Mouse (Mus musculus) neural tube, embryonic 12.5 days (tissue): ENCODE data around the gene Gpc2. TPM values are rescaled to one million over a fixed set of nuclear protein-coding genes. Genes with fewer than 3 reads are reported as not detected.
A peak's percentile ranks its signal among the peaks of the same experiment; 100 is the strongest.

Experiments used
- ATAC-seq: fragments of 200-750 bp; cut with Nextera tagmentation; 2 replicates; pipeline ENCODE4 v1.8.0; 2017; ENCODE audit warnings: low read depth, mild to moderate bottlenecking, moderate TSS enrichment, moderate library complexity; ENCODE audit not compliant: low FRiP score
- H3K27ac ChIP-seq: fragments of 300-500 bp; sonication (generic); 2 replicates; pipeline ENCODE4 v1.5.1; 2016
- H3K27me3 ChIP-seq: fragments of 300-500 bp; sonication (generic); replicated peaks from 2 replicates; pipeline ENCODE4 v1.6.1; 2016; ENCODE audit warnings: mild to moderate bottlenecking
- H3K36me3 ChIP-seq: fragments of 300-500 bp; sonication (generic); 2 replicates; pipeline ENCODE4 v1.6.1; 2016; ENCODE audit warnings: mild to moderate bottlenecking
- H3K4me1 ChIP-seq: fragments of 300-500 bp; sonication (generic); 2 replicates; pipeline ENCODE4 v1.6.1; 2016
- H3K4me2 ChIP-seq: fragments of 300-500 bp; sonication (generic); replicated peaks from 2 replicates; pipeline ENCODE4 v1.6.1; 2016; ENCODE audit warnings: mild to moderate bottlenecking
- H3K4me3 ChIP-seq: fragments of 300-500 bp; sonication (generic); 2 replicates; pipeline ENCODE4 v1.5.1; 2016
- H3K9ac ChIP-seq: fragments of 300-500 bp; sonication (generic); 2 replicates; pipeline ENCODE4 v1.6.1; 2016; ENCODE audit warnings: mild to moderate bottlenecking
- H3K9me3 ChIP-seq: fragments of 300-500 bp; sonication (generic); 2 replicates; pipeline ENCODE4 v1.6.1; 2016; ENCODE audit warnings: mild to moderate bottlenecking
- WGBS: fragments of 180-500 bp; shearing (Covaris S2); methylation state at CpG from one replicate; pipeline ENCODE4 v1.1.7; 2016; 5-methylcytosine and 5-hydroxymethylcytosine counted together
- polyA plus RNA-seq: library from polyadenylated mRNA; unstranded; fragments of >200 nt; fragmentation: Nextera tagmentation; extraction: Ambion mirVana; gene quantifications from 2 replicates; pipeline ENCODE4 v1.2.1, GENCODE M21; 2016

The Gpc2 gene
- polyA plus RNA-seq: 175 and 179 TPM in 2 replicates

GRCm38 (mm10) chr5:138279585-138280424 lies at the start of gene Gpc2, which contains the start of the genes Gm43720 and Stag3:
Gene Gpc2, minus strand, starts transcription at chr5:138280005.
Gene Gm43720, minus strand, starts transcription at chr5:138279958.
Gene Stag3, plus strand, starts transcription at chr5:138280240.
- under 1% methylated on average over 56 of the region's 56 CpGs for WGBS
- Histone ChIP-seq H3K36me3 (peaks cover 29% of the 10 kb centered on the region), H3K9me3 (peaks cover 3% of the 10 kb centered on the region; the same call in 1 of the 2 replicates), H3K9ac (peak within 1 kb of the TSS; percentile 93), H3K27me3 (no peaks in the 10 kb centered on the region), H3K4me3 (peak within 1 kb of the TSS; percentile 77), H3K4me1 (peaks cover 44% of the 10 kb centered on the region), H3K4me2 (peak within 1 kb of the TSS; percentile 89), H3K27ac (peak within 1 kb of the TSS; percentile 33; the same call in 1 of the 2 replicates)
- ATAC-seq: peak; percentile 97

GRCm38 (mm10) chr5:138312795-138313194 lies 33.0 kb upstream of the Gpc2 start:
- WGBS: 93% methylated on average over 3 of the region's 3 CpGs
- no peak overlapping the region for H3K4me3 ChIP-seq
- H3K27me3 ChIP-seq: no peaks in the 10 kb centered on the region
- no peak overlapping the region for H3K4me2 ChIP-seq
- H3K4me1 ChIP-seq: no peaks in the 10 kb centered on the region
- H3K36me3 ChIP-seq: no peaks in the 10 kb centered on the region
- H3K27ac ChIP-seq: no peak overlapping the region
- H3K9ac ChIP-seq: no peak overlapping the region
- no peak for ATAC-seq
- no peaks in the 10 kb centered on the region for H3K9me3 ChIP-seq

GRCm38 (mm10) chr5:138299613-138300012 lies 19.8 kb upstream of the Gpc2 start:
- ATAC-seq: no peak
- H3K4me1 ChIP-seq: no peaks in the 10 kb centered on the region
- H3K27ac ChIP-seq: no peak overlapping the region
- no peak overlapping the region for H3K4me3 ChIP-seq
- H3K9me3 ChIP-seq: no peaks in the 10 kb centered on the region
- no peaks in the 10 kb centered on the region for H3K27me3 ChIP-seq
- WGBS: 72% methylated on average over 2 of the region's 2 CpGs
- H3K9ac ChIP-seq: no peak overlapping the region
- H3K36me3 ChIP-seq: no peaks in the 10 kb centered on the region
- H3K4me2 ChIP-seq: no peak overlapping the region

- Histone ChIP-seq H3K9me3 (no peaks in the 10 kb centered on the region), H3K4me1 (no peaks in the 10 kb centered on the region), H3K9ac (no peak overlapping the region), H3K27me3 (no peaks in the 10 kb centered on the region), H3K4me2 (no peak overlapping the region), H3K4me3 (no peak overlapping the region), H3K27ac (no peak overlapping the region), H3K36me3 (no peaks in the 10 kb centered on the region)
- ATAC-seq: no peak
Observed at GRCm38 (mm10) chr5:138294158-138294557, 14.4 kb upstream of the Gpc2 start.

GRCm38 (mm10) chr5:138291638-138292037 lies 11.8 kb upstream of the Gpc2 start:
- no peak for ATAC-seq
- H3K9ac ChIP-seq: no peak overlapping the region
- H3K36me3 ChIP-seq: no peaks in the 10 kb centered on the region
- H3K27me3 ChIP-seq: no peaks in the 10 kb centered on the region
- no peak overlapping the region for H3K4me3 ChIP-seq
- no peaks in the 10 kb centered on the region for H3K9me3 ChIP-seq
- no peaks in the 10 kb centered on the region for H3K4me1 ChIP-seq
- no peak overlapping the region for H3K4me2 ChIP-seq
- 86% methylated on average over 1 of the region's 1 CpGs for WGBS
- no peak overlapping the region for H3K27ac ChIP-seq

- Histone ChIP-seq H3K36me3 (no peaks in the 10 kb centered on the region), H3K4me3 (no peak overlapping the region), H3K4me1 (no peaks in the 10 kb centered on the region), H3K9ac (no peak overlapping the region), H3K4me2 (no peak overlapping the region), H3K27ac (no peak overlapping the region), H3K9me3 (no peaks in the 10 kb centered on the region), H3K27me3 (no peaks in the 10 kb centered on the region)
- 78% methylated on average over 3 of the region's 3 CpGs for WGBS
- ATAC-seq: no peak
Observed at GRCm38 (mm10) chr5:138287861-138288260, 8.1 kb upstream of the Gpc2 start.

- Histone ChIP-seq H3K9me3 (peaks cover 3% of the 10 kb centered on the region; the same call in 1 of the 2 replicates), H3K4me2 (no peak overlapping the region), H3K4me3 (no peak overlapping the region), H3K27ac (no peak overlapping the region), H3K4me1 (peaks cover 7% of the 10 kb centered on the region), H3K9ac (no peak overlapping the region), H3K27me3 (no peaks in the 10 kb centered on the region), H3K36me3 (no peaks in the 10 kb centered on the region)
- 63% methylated on average over 1 of the region's 1 CpGs for WGBS
- no peak for ATAC-seq
Observed at GRCm38 (mm10) chr5:138283540-138283939, 3.7 kb upstream of the Gpc2 start.

GRCm38 (mm10) chr5:138281798-138282197 lies 2.0 kb upstream of the Gpc2 start:
- H3K9ac ChIP-seq: no peak overlapping the region
- H3K27ac ChIP-seq: no peak overlapping the region
- 86% methylated on average over 2 of the region's 2 CpGs for WGBS

GRCm38 (mm10) chr5:138280829-138281228 lies 1.0 kb upstream of the Gpc2 start:
- H3K9me3 ChIP-seq: peaks cover 3% of the 10 kb centered on the region; the same call in 1 of the 2 replicates

More at GRCm38 (mm10) chr5:138281798-138282197, 2.0 kb upstream of the Gpc2 start:
- ATAC-seq: no peak
- Histone ChIP-seq H3K4me3 (no peak overlapping the region), H3K4me1 (peaks cover 24% of the 10 kb centered on the region), H3K4me2 (no peak overlapping the region), H3K27me3 (no peaks in the 10 kb centered on the region), H3K36me3 (peaks cover 17% of the 10 kb centered on the region), H3K9me3 (peaks cover 3% of the 10 kb centered on the region; the same call in 1 of the 2 replicates)

GRCm38 (mm10) chr5:138280425-138280768 lies 592 bp upstream of the Gpc2 start:
- whole genome bisulfite sequencing: 23% methylated on average over 26 of the region's 26 CpGs
- peak overlapping the region; percentile 26 for H3K4me2 ChIP-seq
- H3K9ac ChIP-seq: no peak overlapping the region
- peaks cover 25% of the 10 kb centered on the region for H3K36me3 ChIP-seq
- H3K27me3 ChIP-seq: no peaks in the 10 kb centered on the region
- H3K9me3 ChIP-seq: peaks cover 3% of the 10 kb centered on the region; the same call in 1 of the 2 replicates
- 0 out of 2 replicates have a peak overlapping the region, but pooled peaks have one; percentile 77 for H3K4me3 ChIP-seq
- peaks cover 38% of the 10 kb centered on the region for H3K4me1 ChIP-seq
- no peak for ATAC-seq
- H3K27ac ChIP-seq: no peak overlapping the region

More at GRCm38 (mm10) chr5:138280829-138281228, 1.0 kb upstream of the Gpc2 start:
- Histone ChIP-seq H3K4me2 (no peak overlapping the region), H3K27me3 (no peaks in the 10 kb centered on the region), H3K27ac (no peak overlapping the region), H3K9ac (no peak overlapping the region), H3K4me3 (no peak overlapping the region), H3K4me1 (peaks cover 34% of the 10 kb centered on the region), H3K36me3 (peaks cover 25% of the 10 kb centered on the region)
- 91% methylated on average over 15 of the region's 15 CpGs for WGBS
- ATAC-seq: no peak

GRCm38 (mm10) chr5:138277994-138278393 lies 1.8 kb downstream of the Gpc2 start:
- WGBS: 88% methylated on average over 7 of the region's 7 CpGs
- Histone ChIP-seq H3K27ac (no peak overlapping the region), H3K36me3 (peaks cover 35% of the 10 kb centered on the region), H3K4me1 (peaks cover 55% of the 10 kb centered on the region), H3K4me2 (peak overlapping the region; percentile 89), H3K4me3 (peak overlapping the region; percentile 77), H3K9ac (peak overlapping the region; percentile 93), H3K27me3 (no peaks in the 10 kb centered on the region), H3K9me3 (peaks cover 3% of the 10 kb centered on the region; the same call in 1 of the 2 replicates)
- ATAC-seq: no peak

GRCm38 (mm10) chr5:138275216-138276050 lies 4.4 kb downstream of the Gpc2 start:
- WGBS: 10% methylated on average over 41 of the region's 41 CpGs
- no peaks in the 10 kb centered on the region for H3K27me3 ChIP-seq
- peak overlapping the region; percentile 58 for H3K9ac ChIP-seq
- peaks cover 35% of the 10 kb centered on the region for H3K36me3 ChIP-seq
- peaks cover 62% of the 10 kb centered on the region for H3K4me1 ChIP-seq
- H3K4me2 ChIP-seq: peak overlapping the region; percentile 89
- H3K4me3 ChIP-seq: peak overlapping the region; percentile 34
- no peak for ATAC-seq
- peaks cover 2% of the 10 kb centered on the region; the same call in 1 of the 2 replicates for H3K9me3 ChIP-seq
- no peak overlapping the region for H3K27ac ChIP-seq
